Mouse (Mus musculus): Measurements from ENCODE around the gene Rad9b. TPM values are rescaled to one million over a fixed set of nuclear protein-coding genes. Genes with fewer than 3 reads are reported as not detected.

Rad9b gene
- polyA plus RNA-seq, 1 experiment from 2014 or later: 11.0 TPM

DNA sequence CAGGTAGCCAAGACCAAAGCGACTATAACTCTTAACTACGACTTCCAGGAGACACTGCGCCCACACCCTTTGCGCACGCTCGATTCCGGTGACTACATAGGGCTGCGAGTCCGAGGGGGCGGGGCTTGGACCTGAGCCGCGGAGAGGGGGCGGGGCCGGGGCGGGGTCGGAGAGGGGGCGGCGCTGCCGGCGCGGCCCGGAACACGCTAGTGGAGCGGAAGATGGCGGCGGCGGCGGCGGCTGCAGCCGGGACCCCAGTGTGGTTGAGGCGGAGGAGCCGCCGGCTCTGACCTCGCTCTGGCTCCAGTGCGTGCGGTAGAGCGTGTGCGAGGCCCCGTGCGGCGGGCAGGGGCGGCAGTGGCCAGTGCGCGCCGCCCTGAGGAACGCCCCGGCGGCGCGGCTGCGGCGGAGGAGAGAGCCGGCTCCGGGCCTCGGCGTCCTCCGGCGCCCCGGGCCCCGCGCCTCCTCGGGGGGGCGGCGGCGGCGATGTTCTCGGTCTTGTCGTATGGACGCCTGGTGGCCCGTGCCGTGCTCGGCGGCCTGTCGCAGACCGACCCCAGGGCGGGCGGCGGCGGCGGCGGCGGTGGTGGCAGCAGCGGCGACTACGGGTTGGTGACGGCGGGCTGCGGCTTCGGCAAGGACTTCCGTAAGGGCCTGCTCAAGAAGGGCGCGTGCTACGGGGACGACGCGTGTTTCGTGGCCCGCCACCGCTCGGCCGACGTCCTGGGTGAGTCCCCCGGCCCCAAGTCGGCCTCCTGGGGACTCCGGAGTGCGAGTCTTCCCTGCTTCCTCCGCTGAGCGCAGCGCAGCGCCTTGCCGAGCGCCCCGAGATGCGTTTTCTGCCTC is 69.6 kb downstream of the Rad9b start, which contains the start of gene Pptc7:
TSS of gene Pptc7 (plus strand) at position 183 of the 846 bp plus-strand sequence.
- WGBS: under 1% methylated on average over 112 of the region's 114 CpGs
- H3K4me3 ChIP-seq: peak within 1 kb of the TSS; percentile 98
- peaks cover 34% of the 10 kb centered on the region for H3K4me1 ChIP-seq
- H3K36me3 ChIP-seq (replicated peaks): peaks cover 28% of the 10 kb centered on the region
- peak; percentile 89 for DNase-seq (ENCODE audit: extremely low spot score, low spot score)
- H3K27ac ChIP-seq: peak within 1 kb of the TSS; percentile 93
- H3K9me3 ChIP-seq: peaks cover 3% of the 10 kb centered on the region; the same call in 1 of the 2 replicates
- H3K27me3 ChIP-seq (ENCODE audit: poor library complexity, severe bottlenecking): peaks cover 10% of the 10 kb centered on the region; the same call in 1 of the 2 replicates

DNA sequence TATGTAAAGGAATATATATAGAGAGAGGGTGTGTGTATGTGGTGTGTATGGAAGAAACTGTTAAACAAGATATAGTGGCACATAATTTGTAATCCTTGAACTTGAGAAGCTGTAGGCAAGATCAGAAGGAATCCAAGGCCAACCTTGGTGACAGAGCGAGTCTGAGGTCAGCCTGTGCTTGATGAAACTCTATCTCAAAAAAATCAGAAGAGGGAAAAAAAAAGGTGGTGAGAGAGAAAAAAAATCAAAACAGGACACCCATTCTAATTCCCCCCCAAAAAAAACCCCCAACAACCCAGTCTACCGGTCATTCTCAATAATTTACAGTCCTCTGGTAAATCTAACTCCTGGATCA is 70.2 kb downstream of the Rad9b start:
- H3K4me1 ChIP-seq: peaks cover 34% of the 10 kb centered on the region
- DNase-seq (ENCODE audit: extremely low spot score, low spot score): no peak
- peaks cover 10% of the 10 kb centered on the region; the same call in 1 of the 2 replicates for H3K27me3 ChIP-seq (ENCODE audit: poor library complexity, severe bottlenecking)
- H3K9me3 ChIP-seq: no peaks in the 10 kb centered on the region
- 35% methylated on average over 2 of the region's 2 CpGs for WGBS
- H3K36me3 ChIP-seq (replicated peaks): peaks cover 22% of the 10 kb centered on the region
- peak overlapping the region; percentile 98 for H3K4me3 ChIP-seq
- H3K27ac ChIP-seq: peak overlapping the region; percentile 93; the same call in 1 of the 2 replicates

DNA sequence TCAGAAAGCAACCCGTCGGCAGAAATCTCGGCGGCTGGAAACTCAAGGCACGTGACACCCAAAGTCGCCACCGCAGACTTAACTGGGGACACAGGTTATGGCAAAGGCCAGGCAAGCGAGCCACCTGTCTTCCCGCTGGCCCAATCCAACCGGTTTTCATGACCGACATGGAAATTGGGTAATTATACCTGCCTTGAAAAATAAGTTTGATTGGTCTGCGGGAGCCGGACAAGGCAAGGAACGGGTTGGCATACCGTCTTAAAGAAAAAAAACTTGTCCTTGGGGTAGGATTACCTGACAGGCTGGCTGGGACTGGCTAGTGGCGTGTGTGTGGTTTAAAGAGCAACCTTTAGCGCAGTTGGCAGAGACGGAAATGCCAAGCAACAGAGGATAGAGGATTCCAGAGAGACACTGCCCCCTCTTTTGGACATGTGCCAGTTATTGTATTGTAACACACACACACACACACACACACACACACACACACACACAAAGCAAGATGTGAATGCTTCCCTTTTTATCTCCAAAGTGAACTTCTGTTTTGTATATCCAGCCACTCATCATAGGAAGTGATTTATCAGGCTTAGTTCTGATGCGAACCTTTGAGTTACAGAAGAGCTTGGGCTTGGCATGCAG is 73.1 kb downstream of the Rad9b start:
- 47% methylated on average over 19 of the region's 19 CpGs for WGBS
- Histone ChIP-seq H3K36me3 (replicated peaks) (no peaks in the 10 kb centered on the region), H3K9me3 (no peaks in the 10 kb centered on the region), H3K27me3 (ENCODE audit: poor library complexity, severe bottlenecking) (peaks cover 10% of the 10 kb centered on the region; the same call in 1 of the 2 replicates), H3K27ac (no peak overlapping the region), H3K4me3 (no peak overlapping the region), H3K4me1 (peaks cover 34% of the 10 kb centered on the region)
- DNase-seq (ENCODE audit: extremely low spot score, low spot score): no peak

DNA sequence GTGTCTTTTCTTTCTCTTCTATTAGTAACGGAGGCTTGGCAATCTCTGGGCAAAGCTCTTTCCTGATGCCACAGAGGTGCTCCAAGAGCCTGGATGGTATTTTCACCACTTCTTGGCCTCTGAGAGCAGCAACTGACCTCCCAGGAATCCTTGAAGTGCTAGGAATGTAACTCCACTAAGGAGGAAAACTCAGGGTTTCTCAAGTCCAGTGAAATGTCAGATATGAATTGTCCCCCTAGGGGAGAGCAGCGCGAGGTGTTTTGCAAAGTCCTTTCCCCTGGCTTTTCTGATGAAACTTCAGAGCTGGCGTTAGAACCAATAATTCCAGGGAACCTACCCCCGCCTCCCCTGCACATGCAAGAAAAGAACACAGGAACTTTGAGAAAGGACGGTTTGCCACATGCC is 73.6 kb downstream of the Rad9b start:
- H3K36me3 ChIP-seq (replicated peaks): no peaks in the 10 kb centered on the region
- peaks cover 29% of the 10 kb centered on the region for H3K4me1 ChIP-seq
- no peaks in the 10 kb centered on the region for H3K9me3 ChIP-seq
- DNase-seq (ENCODE audit: extremely low spot score, low spot score): no peak
- WGBS: 52% methylated on average over 6 of the region's 6 CpGs
- peaks cover 10% of the 10 kb centered on the region; the same call in 1 of the 2 replicates for H3K27me3 ChIP-seq (ENCODE audit: poor library complexity, severe bottlenecking)
- no peak overlapping the region for H3K4me3 ChIP-seq
- no peak overlapping the region for H3K27ac ChIP-seq

DNA sequence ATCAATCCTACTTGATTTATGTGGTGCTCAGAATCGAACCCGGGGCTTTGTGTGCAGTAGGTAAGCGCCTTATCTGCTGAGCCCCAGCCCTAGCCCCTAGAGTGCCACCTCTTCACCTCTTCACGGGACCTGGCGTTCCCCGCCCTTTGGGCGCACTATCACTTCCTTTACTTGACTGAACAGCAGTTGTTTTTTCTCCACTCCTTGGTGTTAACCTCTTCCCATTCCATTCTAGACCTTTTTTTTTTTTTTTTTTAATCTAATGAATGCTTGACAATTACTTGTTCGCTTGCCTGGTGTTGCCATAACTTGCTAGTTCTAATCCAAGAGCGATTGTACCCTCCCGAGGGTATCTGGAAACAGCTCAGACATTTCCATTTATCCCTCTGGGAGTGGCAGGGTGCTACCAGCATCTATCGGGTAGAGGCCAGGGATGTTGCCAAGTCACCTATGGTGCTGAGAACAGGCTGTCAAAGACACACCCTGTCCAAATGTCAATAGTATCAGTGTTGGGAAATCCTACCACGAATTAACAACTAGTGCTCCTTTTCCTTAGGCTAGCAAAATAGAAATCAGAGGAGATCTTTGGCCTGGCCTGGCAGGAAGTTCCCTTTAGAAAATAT is 74.1 kb downstream of the Rad9b start:
- Histone ChIP-seq H3K4me3 (no peak overlapping the region), H3K27ac (no peak overlapping the region), H3K36me3 (replicated peaks) (no peaks in the 10 kb centered on the region), H3K27me3 (ENCODE audit: poor library complexity, severe bottlenecking) (peaks cover 10% of the 10 kb centered on the region; the same call in 1 of the 2 replicates), H3K9me3 (no peaks in the 10 kb centered on the region), H3K4me1 (peaks cover 27% of the 10 kb centered on the region)
- 85% methylated on average over 12 of the region's 12 CpGs for WGBS
- no peak for DNase-seq (ENCODE audit: extremely low spot score, low spot score)

DNA sequence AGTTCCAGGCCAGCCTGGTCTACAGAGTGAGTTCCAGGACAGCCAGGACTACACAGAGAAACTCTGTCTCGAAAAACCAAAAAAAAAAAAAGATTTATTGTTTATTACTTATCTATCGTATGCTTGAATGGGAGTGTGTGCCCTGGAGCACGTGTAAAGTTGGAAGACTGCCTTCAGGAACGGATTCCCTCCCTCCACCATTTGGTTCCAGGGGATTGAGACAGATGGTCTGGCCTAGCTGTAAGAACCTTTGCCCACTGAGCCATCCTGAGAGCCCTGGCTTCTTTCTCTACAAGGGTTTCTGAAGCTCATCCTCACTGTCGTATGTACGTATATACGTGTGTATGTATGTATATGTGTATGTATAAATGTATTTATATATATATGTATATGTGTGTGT is 75.1 kb downstream of the Rad9b start:
- no peaks in the 10 kb centered on the region for H3K36me3 ChIP-seq (replicated peaks)
- no peak overlapping the region for H3K4me3 ChIP-seq
- H3K4me1 ChIP-seq: peaks cover 30% of the 10 kb centered on the region
- no peak overlapping the region for H3K27ac ChIP-seq
- no peak for DNase-seq (ENCODE audit: extremely low spot score, low spot score)
- H3K27me3 ChIP-seq (ENCODE audit: poor library complexity, severe bottlenecking): peaks cover 10% of the 10 kb centered on the region; the same call in 1 of the 2 replicates
- 88% methylated on average over 7 of the region's 7 CpGs for WGBS
- H3K9me3 ChIP-seq: no peaks in the 10 kb centered on the region

DNA sequence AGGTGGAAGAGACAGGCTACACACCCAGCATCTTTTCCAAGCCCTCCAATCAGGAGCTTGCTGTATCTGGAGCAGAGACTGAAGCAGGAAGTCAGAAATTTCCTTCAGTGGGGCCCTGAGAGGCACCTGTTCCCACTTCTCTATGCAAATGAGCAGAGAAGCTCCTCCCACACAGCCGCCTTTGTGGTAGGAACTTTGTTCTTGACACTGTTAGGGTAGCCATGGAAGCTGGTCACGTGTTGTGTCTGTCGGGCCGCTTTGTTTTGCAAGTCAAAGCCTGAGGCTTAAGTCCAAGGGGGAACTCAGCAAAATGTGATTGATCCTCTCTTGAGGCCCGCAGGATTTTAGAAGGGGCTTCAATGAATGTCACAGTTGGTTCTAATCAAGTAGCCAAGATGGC is 79.2 kb downstream of the Rad9b start:
- peaks cover 15% of the 10 kb centered on the region for H3K4me1 ChIP-seq
- H3K9me3 ChIP-seq: no peaks in the 10 kb centered on the region
- peak overlapping the region; percentile 40; the same call in 1 of the 2 replicates for H3K27ac ChIP-seq
- no peak overlapping the region for H3K4me3 ChIP-seq
- peak; percentile 44 for DNase-seq (ENCODE audit: extremely low spot score, low spot score)
- no peaks in the 10 kb centered on the region for H3K27me3 ChIP-seq (ENCODE audit: poor library complexity, severe bottlenecking)
- 20% methylated on average over 5 of the region's 5 CpGs for WGBS
- no peaks in the 10 kb centered on the region for H3K36me3 ChIP-seq (replicated peaks)

Other genes with a start within 250 kb of the Rad9b start
- gene Ccdc63, start 213.4 kb downstream of the Rad9b start, polyA plus RNA-seq (2016; fragmentation: Nextera tagmentation; extraction: Ambion mirVana): not detected in 2 replicates
- gene Ppp1cc, start 196.0 kb downstream of the Rad9b start, polyA plus RNA-seq (2016; fragmentation: Nextera tagmentation; extraction: Ambion mirVana): 337 and 341 TPM in 2 replicates
- gene Hvcn1, start 147.4 kb downstream of the Rad9b start, polyA plus RNA-seq (2016; fragmentation: Nextera tagmentation; extraction: Ambion mirVana): 13.7 and 14.7 TPM in 2 replicates
- 5.8 and 6.2 TPM in 2 replicates for gene Tctn1, start 89.8 kb downstream of the Rad9b start, polyA plus RNA-seq (2016; fragmentation: Nextera tagmentation; extraction: Ambion mirVana)
- gene Pptc7, start 69.9 kb downstream of the Rad9b start, polyA plus RNA-seq (2016; fragmentation: Nextera tagmentation; extraction: Ambion mirVana): 8.3 and 9.0 TPM in 2 replicates
- 187 and 195 TPM in 2 replicates for gene Vps29, start 136 bp upstream of the Rad9b start, polyA plus RNA-seq (2016; fragmentation: Nextera tagmentation; extraction: Ambion mirVana)
- gene Gpn3, start 17.6 kb upstream of the Rad9b start, polyA plus RNA-seq (2016; fragmentation: Nextera tagmentation; extraction: Ambion mirVana): 84.6 and 92.9 TPM in 2 replicates
- 86.1 and 90.1 TPM in 2 replicates for gene Fam216a, start 18.1 kb upstream of the Rad9b start, polyA plus RNA-seq (2016; fragmentation: Nextera tagmentation; extraction: Ambion mirVana)
- gene Arpc3, start 37.6 kb upstream of the Rad9b start, polyA plus RNA-seq (2016; fragmentation: Nextera tagmentation; extraction: Ambion mirVana): 91.9 and 98.7 TPM in 2 replicates
- gene Anapc7, start 67.5 kb upstream of the Rad9b start, polyA plus RNA-seq (2016; fragmentation: Nextera tagmentation; extraction: Ambion mirVana): 54.3 and 59.2 TPM in 2 replicates
- 34.8 and 37.6 TPM in 2 replicates for gene Atp2a2, start 148.0 kb upstream of the Rad9b start, polyA plus RNA-seq (2016; fragmentation: Nextera tagmentation; extraction: Ambion mirVana)

Data from forebrain, embryonic 10.5 days (tissue).